Mouse (Mus musculus) heart, postnatal 0 days (tissue): ENCODE results near the gene B3gat3.
"Not testable (repeated sequence)": the region's sequence is repeated elsewhere in the genome, so short reads cannot be mapped to it uniquely, and the experiment has no call there.

Experiments used
- CTCF ChIP-seq: IDR thresholded peaks from 2 replicates; pipeline ENCODE4 v1.5.1; 2016; ENCODE audit warnings: antibody characterized with exemption, control low read depth, low read depth
- EP300 ChIP-seq: IDR thresholded peaks from 2 replicates; pipeline ENCODE4 v1.6.1; 2016; ENCODE audit warnings: antibody characterized with exemption, low read depth

- not testable (repeated sequence) for TF ChIP-seq CTCF, EP300
Measured at GRCm38 (mm10) chr19:8896231-8896630, 23.9 kb upstream of the B3gat3 start.
